Mouse (Mus musculus) erythroblast, embryonic 14.5 days (primary cell): ENCODE results near the gene Mcat.

Source experiments
- GATA1 ChIP-seq: IDR thresholded peaks from 2 replicates; pipeline ENCODE4 v1.6.1; 2012; ENCODE audit warnings: low read length, inconsistent platforms, mixed read lengths
- TAL1 ChIP-seq: IDR thresholded peaks from 3 replicates; pipeline ENCODE4 v1.6.1; 2012; ENCODE audit warnings: low read length, inconsistent platforms, mixed read lengths

- TF ChIP-seq GATA1, result no peak
- no peak for TF ChIP-seq TAL1
These were observed 24.7 kb downstream of the Mcat start for GRCm38 (mm10) chr15:83538855-83539254.
